Mouse (Mus musculus): ENCODE measurements at regions not wholly inside any gene's neighbourhood (a gene's known extent, or its start where the extent isn't known, plus 50 kb on each side); places are given as distances from the start of the nearest gene placed in this dataset.
A peak's percentile ranks its signal among the peaks of the same experiment; 100 is the strongest.

DNA sequence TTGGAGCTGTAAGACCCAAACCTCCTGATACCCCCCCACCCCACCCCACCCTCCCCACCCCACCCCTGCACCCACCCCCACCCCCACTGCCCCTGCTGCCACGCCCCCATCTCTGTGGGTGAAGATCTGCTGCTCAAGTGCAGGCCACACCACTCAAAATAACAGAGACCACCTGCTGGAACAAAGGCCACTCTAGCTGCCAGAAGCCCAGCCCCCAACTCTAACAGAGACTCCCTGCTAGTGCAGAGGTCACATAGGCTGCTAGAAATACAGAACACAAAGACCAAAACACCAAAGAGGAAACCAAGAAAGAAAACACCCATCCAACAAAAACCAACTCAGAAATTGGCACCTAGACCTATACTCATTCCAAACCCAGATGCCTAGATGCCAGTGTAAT lies 58.9 kb downstream of the Olfr267 start:
- no peak for DNase-seq (ENCODE audit: low spot score in 2 of 2)

DNA sequence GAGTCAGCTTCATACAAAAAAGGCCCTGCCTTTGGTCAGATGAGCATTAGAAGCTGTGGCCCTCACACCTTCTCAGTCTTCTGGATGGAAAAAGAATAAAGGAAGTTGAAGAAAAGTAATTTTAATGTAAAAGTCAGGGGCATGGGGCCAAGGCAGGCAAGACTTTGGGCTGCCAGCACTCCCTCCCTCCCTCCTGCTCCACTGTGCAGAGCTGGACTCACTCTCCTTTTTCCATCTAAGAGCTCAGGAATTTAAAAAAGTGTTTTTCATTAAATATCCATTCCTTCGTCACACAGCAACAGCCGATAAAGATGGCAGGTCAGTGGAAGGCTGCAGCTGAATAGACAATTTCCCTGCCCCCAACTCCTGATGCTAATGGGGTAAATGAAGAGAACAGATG lies 61.1 kb downstream of the Olfr267 start:
- DNase-seq (ENCODE audit: low spot score in 2 of 2): no peak

DNA sequence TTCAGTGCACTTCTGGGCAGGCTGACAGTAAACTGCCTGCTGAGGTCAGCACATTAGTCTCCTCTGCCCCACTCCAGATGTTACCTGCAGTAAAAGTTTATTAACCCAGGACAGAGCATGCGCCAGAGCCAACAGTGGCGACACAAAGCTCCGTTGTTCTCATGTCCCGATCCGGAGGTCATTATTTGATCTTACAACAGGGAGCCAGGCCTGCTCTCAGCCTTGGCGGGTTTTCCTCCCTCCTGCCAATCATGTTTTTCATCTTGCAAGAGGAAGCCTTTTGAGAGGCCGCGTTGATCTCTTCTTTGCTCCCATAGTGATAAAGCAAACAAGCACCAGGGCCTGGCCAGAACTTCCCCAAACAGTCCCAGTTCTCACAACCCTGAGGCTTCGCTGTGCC lies 64.7 kb downstream of the Olfr267 start:
- DNase-seq (ENCODE audit: low spot score in 2 of 2): peak in 1 of 2 experiments; percentile 19

DNA sequence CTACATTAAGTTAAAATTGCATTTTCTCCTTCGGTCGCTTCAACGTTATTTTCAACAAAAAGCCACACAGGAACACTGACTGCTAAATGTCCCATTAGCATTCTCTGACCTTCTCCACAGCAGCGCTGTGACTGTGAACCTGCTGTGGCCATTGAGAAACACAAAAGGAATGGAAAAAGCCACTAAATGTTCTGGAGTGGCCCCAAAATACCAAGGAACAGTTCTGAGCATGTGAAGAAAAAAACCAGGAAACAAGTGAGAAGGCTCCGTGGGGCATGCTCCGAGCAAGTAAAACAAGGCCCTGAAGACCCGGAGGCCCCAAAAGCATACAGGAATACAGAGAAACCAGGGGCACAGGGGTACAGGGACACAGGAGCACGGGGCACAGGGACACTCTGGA lies 66.8 kb downstream of the Olfr267 start:
- DNase-seq (ENCODE audit: low spot score in 2 of 2): no peak

GRCm38 (mm10) chr4:58716426-58716825 lies 71.1 kb downstream of the Olfr267 start:
- no peak for DNase-seq (ENCODE audit: low spot score in 2 of 2)

- DNase-seq (ENCODE audit: low spot score in 2 of 2): no peak
Observed at GRCm38 (mm10) chr4:58715846-58716245, 71.7 kb downstream of the Olfr267 start.

DNA sequence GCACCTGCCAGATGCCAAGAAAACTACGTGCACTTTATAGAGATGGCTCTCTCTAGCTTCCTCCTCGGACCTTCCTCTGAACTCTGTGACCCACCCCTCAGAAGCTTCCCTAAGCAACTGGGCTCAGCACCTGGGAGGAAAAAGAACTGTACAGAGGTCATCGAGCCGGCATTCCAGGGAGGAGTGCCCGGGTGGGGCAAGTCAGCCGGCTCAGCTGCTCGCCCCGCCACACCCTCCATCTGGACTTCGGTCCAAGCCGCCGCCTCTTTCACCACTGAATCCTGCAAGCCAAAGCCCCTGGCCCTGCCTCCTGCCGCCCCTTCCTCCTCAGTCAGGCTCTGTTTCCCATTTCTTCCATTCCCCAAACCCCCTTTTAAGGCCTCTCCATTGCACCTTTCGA lies 73.3 kb downstream of the Olfr267 start:
- no peak for DNase-seq (ENCODE audit: low spot score in 2 of 2)

DNA sequence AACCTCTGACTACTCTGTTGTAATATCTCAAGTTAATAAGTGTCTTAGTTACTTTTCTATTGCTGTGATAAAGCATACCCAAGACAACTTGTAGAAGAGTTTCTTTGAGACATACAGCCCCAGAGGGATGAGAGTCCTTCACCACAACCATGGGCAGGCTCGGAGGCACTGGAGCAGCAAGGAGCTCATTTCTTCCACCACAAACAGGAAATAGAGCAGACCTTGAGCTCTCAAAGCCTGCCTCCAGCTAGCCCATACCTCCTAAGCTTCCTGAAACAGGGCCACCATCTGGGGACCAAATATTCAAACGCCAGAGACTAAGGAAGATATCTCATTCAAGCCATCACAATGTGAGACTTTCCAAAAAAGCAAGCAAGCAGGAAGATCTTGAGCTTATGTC lies 74.6 kb downstream of the Olfr267 start:
- DNase-seq (ENCODE audit: low spot score in 2 of 2): no peak

DNA sequence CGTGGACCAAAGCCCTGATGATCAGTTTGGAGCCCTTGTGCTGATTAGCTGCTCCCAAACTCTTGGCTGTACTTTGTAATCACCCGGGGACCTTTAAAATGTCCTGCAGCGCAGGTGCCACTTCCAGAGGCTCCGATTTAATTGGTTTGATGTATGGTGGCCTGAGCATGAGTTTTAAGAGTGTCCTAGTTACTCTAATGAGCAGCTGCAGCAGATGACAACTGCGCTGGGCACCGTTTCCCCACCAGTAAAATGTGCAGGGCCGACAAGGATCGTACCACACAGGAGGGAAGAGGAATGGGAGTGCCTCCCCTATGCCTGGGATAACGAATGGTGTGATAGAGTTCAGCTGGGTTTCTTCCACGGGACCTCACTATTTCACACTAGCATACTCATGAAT lies 75.3 kb downstream of the Olfr267 start:
- no peak for DNase-seq (ENCODE audit: low spot score in 2 of 2)

- DNase-seq (ENCODE audit: low spot score in 2 of 2): no peak
Observed at GRCm38 (mm10) chr4:58699236-58699798, 88.2 kb downstream of the Olfr267 start.

DNA sequence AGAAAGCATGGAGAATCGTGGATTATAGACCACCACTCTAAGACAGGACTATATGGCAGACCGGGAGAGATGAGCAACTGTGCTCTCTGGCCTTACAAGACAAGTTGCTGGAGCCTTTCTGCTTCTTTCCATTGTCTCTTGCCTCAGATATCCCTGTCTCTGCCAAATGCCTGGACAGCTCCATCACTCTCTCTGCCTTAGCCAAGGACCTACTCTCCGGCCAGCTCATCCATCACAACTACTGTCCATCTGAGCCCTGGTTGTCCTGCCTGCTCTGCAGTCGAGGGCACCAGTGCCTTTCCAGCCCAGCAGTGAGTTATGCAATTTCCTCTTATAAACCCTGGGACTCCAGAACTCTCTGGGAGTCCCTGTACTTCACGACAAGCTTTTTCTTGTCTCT lies 88.7 kb downstream of the Olfr267 start:
- DNase-seq (ENCODE audit: low spot score in 2 of 2): no peak

DNA sequence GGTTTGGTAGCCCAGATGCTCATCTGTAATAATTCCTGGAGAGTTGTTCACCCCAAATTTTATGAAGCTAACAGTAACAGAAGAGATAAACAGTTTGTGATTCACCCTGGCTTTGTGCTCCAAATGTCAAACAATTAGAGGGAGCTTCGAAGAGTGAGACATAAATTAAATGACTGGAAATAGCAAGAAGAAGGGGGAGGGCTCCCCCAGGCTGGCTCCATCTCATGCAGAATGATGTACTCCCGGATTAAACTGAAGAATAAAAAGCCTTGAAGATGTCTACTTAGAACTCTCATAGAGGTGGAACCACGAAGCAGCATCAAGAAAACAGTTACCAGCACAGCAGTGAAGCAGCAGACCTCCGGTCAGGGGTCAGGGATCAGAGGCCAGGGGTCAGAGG lies 90.8 kb downstream of the Olfr267 start:
- no peak for DNase-seq (ENCODE audit: low spot score in 2 of 2)

- DNase-seq (ENCODE audit: low spot score in 2 of 2): no peak
Observed at GRCm38 (mm10) chr4:58695281-58695680, 92.2 kb downstream of the Olfr267 start.

DNA sequence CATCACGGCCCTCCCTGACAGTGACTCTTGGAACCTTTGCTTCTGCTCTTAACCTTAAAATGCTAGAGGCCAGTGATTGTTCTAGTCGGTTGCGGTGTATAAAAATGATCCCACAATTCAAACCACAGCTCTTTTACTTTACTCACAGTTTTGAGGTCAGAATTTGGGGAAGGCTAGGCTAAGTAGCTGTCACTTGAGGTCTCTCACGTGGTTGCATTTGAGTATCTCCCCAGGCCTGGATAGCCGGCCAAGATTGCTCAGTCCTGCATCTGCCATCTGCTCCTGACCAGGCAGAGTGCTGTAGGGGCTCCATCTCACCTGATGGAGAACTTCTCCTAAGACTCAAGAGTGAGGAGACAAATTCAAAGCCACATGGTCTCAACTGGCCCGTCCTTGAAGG lies 94.5 kb downstream of the Olfr267 start:
- DNase-seq (ENCODE audit: low spot score in 2 of 2): no peak

GRCm38 (mm10) chr4:58681926-58682325 lies 105.6 kb downstream of the Olfr267 start:
- no peak for DNase-seq (ENCODE audit: low spot score in 2 of 2)

- DNase-seq (ENCODE audit: low spot score in 2 of 2): no peak
Observed at GRCm38 (mm10) chr4:58677701-58678385, 109.7 kb downstream of the Olfr267 start.

GRCm38 (mm10) chr4:58671406-58672035 lies 116.0 kb downstream of the Olfr267 start:
- no peak for DNase-seq (ENCODE audit: low spot score in 2 of 2)

DNA sequence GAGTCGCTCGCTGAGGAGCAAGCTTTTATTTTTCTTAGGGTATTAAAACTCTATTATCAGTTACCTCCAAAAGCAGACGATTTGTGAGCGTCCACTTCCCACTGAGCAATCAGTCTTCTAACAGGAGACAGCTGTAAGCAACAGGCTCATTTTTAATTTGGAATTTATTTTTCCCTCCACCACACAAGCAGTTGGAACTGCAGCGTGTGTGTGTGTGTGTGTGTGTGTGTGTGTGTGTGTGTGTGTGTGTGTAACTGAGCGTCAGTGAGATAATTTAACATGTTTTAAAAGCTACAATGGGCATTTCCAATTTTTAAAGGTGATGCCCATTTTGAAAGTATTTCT lies 116.6 kb downstream of the Olfr267 start:
- DNase-seq (ENCODE audit: low spot score in 2 of 2): no peak

- DNase-seq (ENCODE audit: low spot score in 2 of 2): no peak
Observed at GRCm38 (mm10) chr4:58670107-58670905, 116.6 kb upstream of the Lpar1 start.

GRCm38 (mm10) chr4:58668368-58669153 lies 114.9 kb upstream of the Lpar1 start:
- DNase-seq (ENCODE audit: low spot score in 2 of 2): no peak

- DNase-seq (ENCODE audit: low spot score in 2 of 2): no peak
Observed at GRCm38 (mm10) chr4:58663628-58664205, 110.0 kb upstream of the Lpar1 start.

Data from frontal cortex, postnatal 36 days (tissue).